Mouse (Mus musculus): ENCODE measurements around the gene Suclg2. TPM values are rescaled to one million over a fixed set of nuclear protein-coding genes. Genes with fewer than 3 reads are reported as not detected.
"Not testable (repeated sequence)": the region's sequence is repeated elsewhere in the genome, so short reads cannot be mapped to it uniquely, and the experiment has no call there.

Gene Suclg2
- polyA plus RNA-seq, 1 experiment from 2014 or later: 47.7 TPM

GRCm38 (mm10) chr6:95620804-95621203 is 97.8 kb downstream of the Suclg2 start:
- Histone ChIP-seq H3K9ac (no peak overlapping the region), H3K4me3 (replicated peaks) (no peak overlapping the region), H3K4me2 (replicated peaks) (no peak overlapping the region), H3K36me3 (no peaks in the 10 kb centered on the region), H3K27me3 (no peaks in the 10 kb centered on the region), H3K9me3 (replicated peaks) (no peaks in the 10 kb centered on the region), H3K4me1 (0 out of 2 replicates have a peak, but pooled peaks cover 5% of the 10 kb centered on the region), H3K27ac (replicated peaks) (no peak overlapping the region)
- ATAC-seq (ENCODE audit: insufficient number of reproducible peaks, low FRiP score, low TSS enrichment, low read depth): no peak
- WGBS: 84% methylated on average over 4 of the region's 4 CpGs

- Histone ChIP-seq H3K4me3 (replicated peaks) (no peak overlapping the region), H3K9ac (no peak overlapping the region), H3K27ac (replicated peaks) (no peak overlapping the region), H3K4me1 (0 out of 2 replicates have a peak, but pooled peaks cover 5% of the 10 kb centered on the region), H3K27me3 (no peaks in the 10 kb centered on the region), H3K9me3 (replicated peaks) (no peaks in the 10 kb centered on the region), H3K4me2 (replicated peaks) (no peak overlapping the region), H3K36me3 (no peaks in the 10 kb centered on the region)
- no peak for ATAC-seq (ENCODE audit: insufficient number of reproducible peaks, low FRiP score, low TSS enrichment, low read depth)
Observed at GRCm38 (mm10) chr6:95619817-95620216, 98.8 kb downstream of the Suclg2 start.

- WGBS: 88% methylated on average over 4 of the region's 4 CpGs
- Histone ChIP-seq H3K9me3 (replicated peaks) (no peaks in the 10 kb centered on the region), H3K4me3 (replicated peaks) (no peak overlapping the region), H3K27ac (replicated peaks) (no peak overlapping the region), H3K4me1 (0 out of 2 replicates have a peak, but pooled peaks cover 5% of the 10 kb centered on the region), H3K9ac (no peak overlapping the region), H3K36me3 (no peaks in the 10 kb centered on the region), H3K27me3 (no peaks in the 10 kb centered on the region), H3K4me2 (replicated peaks) (no peak overlapping the region)
- no peak for ATAC-seq (ENCODE audit: insufficient number of reproducible peaks, low FRiP score, low TSS enrichment, low read depth)
Observed at GRCm38 (mm10) chr6:95618434-95618833, 100.2 kb downstream of the Suclg2 start.

GRCm38 (mm10) chr6:95613228-95613627 is 105.4 kb downstream of the Suclg2 start:
- no peaks in the 10 kb centered on the region for H3K27me3 ChIP-seq
- 83% methylated on average over 3 of the region's 3 CpGs for WGBS
- no peak overlapping the region for H3K27ac ChIP-seq (replicated peaks)
- no peaks in the 10 kb centered on the region for H3K36me3 ChIP-seq
- ATAC-seq (ENCODE audit: insufficient number of reproducible peaks, low FRiP score, low TSS enrichment, low read depth): no peak
- H3K4me2 ChIP-seq (replicated peaks): no peak overlapping the region
- H3K9ac ChIP-seq: no peak overlapping the region
- no peaks in the 10 kb centered on the region for H3K9me3 ChIP-seq (replicated peaks)
- H3K4me3 ChIP-seq (replicated peaks): no peak overlapping the region
- H3K4me1 ChIP-seq: no peaks in the 10 kb centered on the region

GRCm38 (mm10) chr6:95612412-95613022 is 106.1 kb downstream of the Suclg2 start:
- Histone ChIP-seq H3K9ac (no peak overlapping the region), H3K4me3 (replicated peaks) (no peak overlapping the region), H3K27ac (replicated peaks) (no peak overlapping the region), H3K36me3 (no peaks in the 10 kb centered on the region), H3K4me2 (replicated peaks) (no peak overlapping the region), H3K9me3 (replicated peaks) (no peaks in the 10 kb centered on the region), H3K27me3 (no peaks in the 10 kb centered on the region), H3K4me1 (no peaks in the 10 kb centered on the region)
- 58% methylated on average over 3 of the region's 3 CpGs for WGBS
- ATAC-seq (ENCODE audit: insufficient number of reproducible peaks, low FRiP score, low TSS enrichment, low read depth): no peak

GRCm38 (mm10) chr6:95611059-95611458 is 107.5 kb downstream of the Suclg2 start:
- no peaks in the 10 kb centered on the region for H3K9me3 ChIP-seq (replicated peaks)

GRCm38 (mm10) chr6:95608123-95608522 is 110.5 kb downstream of the Suclg2 start:
- H3K27ac ChIP-seq (replicated peaks): no peak overlapping the region
- no peak overlapping the region for H3K4me2 ChIP-seq (replicated peaks)
- no peaks in the 10 kb centered on the region for H3K9me3 ChIP-seq (replicated peaks)
- 79% methylated on average over 3 of the region's 3 CpGs for whole genome bisulfite sequencing
- H3K4me1 ChIP-seq: no peaks in the 10 kb centered on the region
- no peak overlapping the region for H3K4me3 ChIP-seq (replicated peaks)
- H3K36me3 ChIP-seq: no peaks in the 10 kb centered on the region
- no peak for ATAC-seq (ENCODE audit: insufficient number of reproducible peaks, low FRiP score, low TSS enrichment, low read depth)
- no peaks in the 10 kb centered on the region for H3K27me3 ChIP-seq
- no peak overlapping the region for H3K9ac ChIP-seq

More at GRCm38 (mm10) chr6:95611059-95611458, 107.5 kb downstream of the Suclg2 start:
- ATAC-seq (ENCODE audit: insufficient number of reproducible peaks, low FRiP score, low TSS enrichment, low read depth): no peak
- no peak overlapping the region for H3K4me3 ChIP-seq (replicated peaks)
- 85% methylated on average over 3 of the region's 3 CpGs for WGBS
- H3K4me1 ChIP-seq: no peaks in the 10 kb centered on the region
- H3K27me3 ChIP-seq: no peaks in the 10 kb centered on the region
- no peak overlapping the region for H3K9ac ChIP-seq
- no peak overlapping the region for H3K4me2 ChIP-seq (replicated peaks)
- no peak overlapping the region for H3K27ac ChIP-seq (replicated peaks)
- no peaks in the 10 kb centered on the region for H3K36me3 ChIP-seq

- not testable (repeated sequence) for H3K9ac ChIP-seq; H3K36me3 ChIP-seq; H3K4me3 ChIP-seq (replicated peaks); ATAC-seq (ENCODE audit: insufficient number of reproducible peaks, low FRiP score, low TSS enrichment, low read depth); H3K27me3 ChIP-seq; H3K4me1 ChIP-seq; H3K27ac ChIP-seq (replicated peaks); H3K9me3 ChIP-seq (replicated peaks); H3K4me2 ChIP-seq (replicated peaks)
- WGBS: 91% methylated on average over 8 of the region's 8 CpGs
Observed at GRCm38 (mm10) chr6:95600731-95601130, 117.9 kb downstream of the Suclg2 start.

- H3K4me2 ChIP-seq (replicated peaks): no peak overlapping the region
- H3K27ac ChIP-seq (replicated peaks): no peak overlapping the region
- no peaks in the 10 kb centered on the region for H3K27me3 ChIP-seq
- no peaks in the 10 kb centered on the region for H3K4me1 ChIP-seq
- whole genome bisulfite sequencing: 79% methylated on average over 15 of the region's 15 CpGs
- no peak for ATAC-seq (ENCODE audit: insufficient number of reproducible peaks, low FRiP score, low TSS enrichment, low read depth)
- no peaks in the 10 kb centered on the region for H3K9me3 ChIP-seq (replicated peaks)
- no peaks in the 10 kb centered on the region for H3K36me3 ChIP-seq
- H3K4me3 ChIP-seq (replicated peaks): no peak overlapping the region
- H3K9ac ChIP-seq: no peak overlapping the region
Observed at GRCm38 (mm10) chr6:95596766-95597750, 121.5 kb downstream of the Suclg2 start.

- Histone ChIP-seq H3K4me3 (replicated peaks) (no peak overlapping the region), H3K9me3 (replicated peaks) (no peaks in the 10 kb centered on the region), H3K4me1 (no peaks in the 10 kb centered on the region), H3K4me2 (replicated peaks) (no peak overlapping the region), H3K27me3 (no peaks in the 10 kb centered on the region), H3K9ac (no peak overlapping the region), H3K36me3 (no peaks in the 10 kb centered on the region), H3K27ac (replicated peaks) (no peak overlapping the region)
- ATAC-seq (ENCODE audit: insufficient number of reproducible peaks, low FRiP score, low TSS enrichment, low read depth): no peak
- WGBS: 70% methylated on average over 2 of the region's 2 CpGs
Observed at GRCm38 (mm10) chr6:95595852-95596251, 122.7 kb downstream of the Suclg2 start.

- ATAC-seq (ENCODE audit: insufficient number of reproducible peaks, low FRiP score, low TSS enrichment, low read depth): no peak
- no peaks in the 10 kb centered on the region for H3K27me3 ChIP-seq
- no peak overlapping the region for H3K27ac ChIP-seq (replicated peaks)
- 77% methylated on average over 4 of the region's 4 CpGs for WGBS
- H3K4me1 ChIP-seq: no peaks in the 10 kb centered on the region
- no peak overlapping the region for H3K4me2 ChIP-seq (replicated peaks)
- H3K9me3 ChIP-seq (replicated peaks): no peaks in the 10 kb centered on the region
- no peak overlapping the region for H3K4me3 ChIP-seq (replicated peaks)
- H3K36me3 ChIP-seq: no peaks in the 10 kb centered on the region
- H3K9ac ChIP-seq: no peak overlapping the region
Observed at GRCm38 (mm10) chr6:95594239-95594638, 124.4 kb downstream of the Suclg2 start.

All from embryonic facial prominence, embryonic 15.5 days (tissue).